In genomic region chr4:53845656-53846055, GRCm38 (mm10) we compare ENCODE assay signal across 16 mouse cellular contexts.
"Had no signal": no experiment of that assay in that cellular context is flagged by ENCODE, and none has a peak within 500 bp of the region (broad histone marks: within the 10 kb centered on the region; RNA-seq: fewer than 3 reads in every experiment).

No protein-coding gene starts in this region.

- H3K4me3 ChIP-seq: embryonic facial prominence, embryonic 10.5 days; embryonic facial prominence, embryonic 12.5 days; embryonic facial prominence, embryonic 13.5 days; embryonic facial prominence, embryonic 15.5 days; erythroblast, embryonic 14.5 days; forebrain, embryonic 10.5 days; forebrain, embryonic 12.5 days; forebrain, embryonic 13.5 days; forebrain, embryonic 15.5 days; gastrocnemius, adult 2 months had no signal

- H3K9me3 ChIP-seq: embryonic facial prominence, embryonic 10.5 days; embryonic facial prominence, embryonic 12.5 days; embryonic facial prominence, embryonic 13.5 days; embryonic facial prominence, embryonic 15.5 days; forebrain, embryonic 10.5 days; forebrain, embryonic 12.5 days; forebrain, embryonic 13.5 days; forebrain, embryonic 15.5 days had no signal

- H3K4me2 ChIP-seq: embryonic facial prominence, embryonic 12.5 days; embryonic facial prominence, embryonic 13.5 days; embryonic facial prominence, embryonic 15.5 days; forebrain, embryonic 12.5 days; forebrain, embryonic 13.5 days; forebrain, embryonic 15.5 days had no signal

- DNase-seq: cerebellum, adult 9-11 months; gastrocnemius, adult 2 months; gastrocnemius, postnatal 10 days; gastrocnemius, postnatal 14 days; gastrocnemius, postnatal 25 days; gastrocnemius, postnatal 36 days had no signal

- H3K4me1 ChIP-seq: embryonic facial prominence, embryonic 12.5 days; embryonic facial prominence, embryonic 13.5 days; embryonic facial prominence, embryonic 15.5 days; forebrain, embryonic 12.5 days; forebrain, embryonic 13.5 days; forebrain, embryonic 15.5 days had no signal

- H3K27me3 ChIP-seq: embryonic facial prominence, embryonic 12.5 days; embryonic facial prominence, embryonic 13.5 days; embryonic facial prominence, embryonic 15.5 days; forebrain, embryonic 12.5 days; forebrain, embryonic 13.5 days; forebrain, embryonic 15.5 days had no signal

- H3K27ac ChIP-seq: embryonic facial prominence, embryonic 10.5 days; embryonic facial prominence, embryonic 12.5 days; embryonic facial prominence, embryonic 13.5 days; embryonic facial prominence, embryonic 15.5 days; forebrain, embryonic 10.5 days; forebrain, embryonic 12.5 days; forebrain, embryonic 13.5 days; forebrain, embryonic 15.5 days had no signal

- H3K9ac ChIP-seq: embryonic facial prominence, embryonic 12.5 days; embryonic facial prominence, embryonic 13.5 days; embryonic facial prominence, embryonic 15.5 days; forebrain, embryonic 12.5 days; forebrain, embryonic 13.5 days; forebrain, embryonic 15.5 days; forebrain, postnatal 0 days had no signal

- H3K36me3 ChIP-seq: embryonic facial prominence, embryonic 12.5 days; embryonic facial prominence, embryonic 15.5 days; forebrain, embryonic 12.5 days; forebrain, embryonic 15.5 days had no signal
